Mouse (Mus musculus) heart, embryonic 11.5 days (tissue): ENCODE data around the gene Vmo1. TPM values are rescaled to one million over a fixed set of nuclear protein-coding genes. Genes with fewer than 3 reads are reported as not detected.

Experiments used
- ATAC-seq: fragments of 200-750 bp; cut with Nextera tagmentation; replicated peaks from 2 replicates; pipeline ENCODE4 v1.8.0; 2017; ENCODE audit warnings: moderate library complexity; ENCODE audit not compliant: insufficient number of reproducible peaks, low FRiP score, low TSS enrichment
- H3K27ac ChIP-seq: fragments of 300-500 bp; sonication (generic); 2 replicates; pipeline ENCODE4 v1.5.1; 2014; ENCODE audit warnings: mild to moderate bottlenecking, low read depth, low read length
- H3K27me3 ChIP-seq: fragments of 300-500 bp; sonication (generic); 2 replicates; pipeline ENCODE4 v1.6.1; 2014; ENCODE audit warnings: mild to moderate bottlenecking, low read length, mixed read lengths; ENCODE audit not compliant: control insufficient read depth, insufficient read depth
- H3K36me3 ChIP-seq: fragments of 300-500 bp; sonication (generic); 2 replicates; pipeline ENCODE4 v1.6.1; 2014; ENCODE audit warnings: mild to moderate bottlenecking, low read length, moderate library complexity, mixed read lengths; ENCODE audit not compliant: control insufficient read depth, insufficient read depth
- H3K4me1 ChIP-seq: fragments of 300-500 bp; sonication (generic); 2 replicates; pipeline ENCODE4 v1.6.1; 2014; ENCODE audit warnings: low read length; ENCODE audit not compliant: control insufficient read depth, insufficient read depth
- H3K4me2 ChIP-seq: fragments of 300-500 bp; sonication (generic); 2 replicates; pipeline ENCODE4 v1.6.1; 2014; ENCODE audit warnings: mild to moderate bottlenecking, moderate library complexity
- H3K4me3 ChIP-seq: fragments of 300-500 bp; sonication (generic); 2 replicates; pipeline ENCODE4 v1.5.1; 2014; ENCODE audit warnings: low read depth, low read length
- H3K9ac ChIP-seq: fragments of 300-500 bp; sonication (generic); 2 replicates; pipeline ENCODE4 v1.6.1; 2014; ENCODE audit warnings: mild to moderate bottlenecking, low read depth, low read length, moderate library complexity
- H3K9me3 ChIP-seq: fragments of 300-500 bp; sonication (generic); replicated peaks from 2 replicates; pipeline ENCODE4 v1.6.1; 2016; ENCODE audit warnings: low read length; ENCODE audit not compliant: control insufficient read depth
- WGBS: fragments of 180-500 bp; shearing (Covaris S2); extraction: QIAGEN DNeasy Blood & Tissue Kit; methylation state at CpG from one replicate; pipeline ENCODE4 v1.1.7; 2014; ENCODE audit not compliant: insufficient replicate concordance; 5-methylcytosine and 5-hydroxymethylcytosine counted together
- polyA plus RNA-seq: library from polyadenylated mRNA; unstranded; fragments of >200 nt; fragmentation: Nextera tagmentation; extraction: Ambion mirVana; gene quantifications from 2 replicates; pipeline ENCODE4 v1.2.1, GENCODE M21; 2014

Vmo1 gene
- polyA plus RNA-seq, 1 experiment from 2014 or later = not detected

DNA sequence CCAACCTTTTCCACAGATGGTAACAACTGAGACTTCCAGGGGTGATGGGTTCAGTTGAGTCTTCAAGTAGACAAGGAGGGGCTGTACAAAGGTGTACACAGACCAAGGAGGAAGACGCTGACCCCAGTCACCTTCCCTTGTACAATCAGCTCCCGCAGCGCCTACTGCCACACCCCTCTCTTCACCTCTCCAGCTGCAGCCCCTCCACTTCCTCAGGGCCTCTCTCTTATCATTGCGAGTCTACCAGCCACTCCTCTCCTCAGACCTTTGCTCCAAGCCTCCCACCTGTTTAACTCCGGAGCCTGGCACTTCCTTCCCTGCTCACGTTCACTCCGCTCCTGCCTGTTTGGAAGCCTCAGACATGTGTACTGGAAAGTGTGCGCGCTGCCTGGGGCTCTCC is 9.4 kb downstream of the Vmo1 start, which contains the start of gene Tm4sf5:
Gene Tm4sf5 (plus strand): TSS at position 275 of the 400 bp plus-strand sequence.
- H3K36me3 ChIP-seq = no peaks in the 10 kb centered on the region
- no peak; the same call in 1 of the 2 replicates for ATAC-seq
- WGBS = 51% methylated on average over 9 of the region's 9 CpGs
- no peak within 1 kb of the TSS for H3K27ac ChIP-seq
- no peak within 1 kb of the TSS for H3K4me3 ChIP-seq
- H3K9me3 ChIP-seq = no peaks in the 10 kb centered on the region
- no peak within 1 kb of the TSS for H3K9ac ChIP-seq
- peaks cover 10% of the 10 kb centered on the region for H3K27me3 ChIP-seq
- H3K4me2 ChIP-seq = no peak within 1 kb of the TSS
- H3K4me1 ChIP-seq = no peaks in the 10 kb centered on the region; the same call in 1 of the 2 replicates

DNA sequence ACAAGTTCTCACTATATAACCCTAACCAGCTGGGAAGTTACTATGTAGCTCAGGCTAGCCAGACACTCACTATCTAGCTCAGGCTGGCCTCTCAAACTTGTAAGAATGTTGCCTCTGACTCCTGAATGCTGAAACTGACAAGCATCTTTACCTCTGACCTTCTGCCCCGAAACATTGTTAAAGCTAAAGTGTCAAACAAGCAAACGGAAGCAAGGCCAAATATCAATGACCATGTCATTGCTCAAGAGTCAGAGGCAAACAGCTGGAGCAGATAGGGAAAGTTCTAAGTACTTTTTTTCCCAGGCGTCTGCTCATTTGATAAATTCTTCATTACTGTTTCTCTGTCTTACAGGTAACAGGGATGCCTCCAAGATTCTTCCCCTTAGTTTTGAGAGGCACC is 12.4 kb downstream of the Vmo1 start:
- no peaks in the 10 kb centered on the region for H3K36me3 ChIP-seq
- H3K4me3 ChIP-seq = no peak overlapping the region
- 55% methylated on average over 3 of the region's 3 CpGs for WGBS
- no peaks in the 10 kb centered on the region for H3K4me1 ChIP-seq
- no peaks in the 10 kb centered on the region for H3K9me3 ChIP-seq
- no peak for ATAC-seq
- H3K9ac ChIP-seq = no peak overlapping the region
- H3K4me2 ChIP-seq = no peak overlapping the region
- no peaks in the 10 kb centered on the region for H3K27me3 ChIP-seq
- H3K27ac ChIP-seq = no peak overlapping the region

DNA sequence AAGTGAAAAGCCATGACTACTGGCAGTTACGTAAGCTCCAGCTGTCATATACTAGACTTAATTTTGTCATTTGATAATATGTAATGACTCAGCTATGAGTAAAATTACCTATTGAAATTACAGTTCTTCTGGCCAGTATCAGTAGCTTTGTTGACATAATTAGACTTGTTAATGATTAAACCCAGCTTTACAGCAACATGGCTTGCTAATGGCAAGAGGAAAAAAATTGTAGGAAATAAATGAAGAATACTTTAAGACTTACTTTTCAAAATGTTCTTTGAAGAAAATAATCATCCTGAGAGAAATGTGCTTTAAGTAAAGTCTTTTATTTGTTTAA is 14.0 kb downstream of the Vmo1 start:
- Histone ChIP-seq H3K4me2 (no peak overlapping the region), H3K4me3 (no peak overlapping the region), H3K9me3 (no peaks in the 10 kb centered on the region), H3K27me3 (no peaks in the 10 kb centered on the region), H3K9ac (no peak overlapping the region), H3K36me3 (no peaks in the 10 kb centered on the region), H3K4me1 (no peaks in the 10 kb centered on the region), H3K27ac (no peak overlapping the region)
- 83% methylated on average over 1 of the region's 1 CpGs for WGBS
- ATAC-seq = no peak

GRCm38 (mm10) chr11:70499566-70500475 is 14.6 kb downstream of the Vmo1 start:
- no peaks in the 10 kb centered on the region for H3K27me3 ChIP-seq
- no peaks in the 10 kb centered on the region for H3K9me3 ChIP-seq
- ATAC-seq = no peak
- 69% methylated on average over 14 of the region's 14 CpGs for WGBS
- H3K4me2 ChIP-seq = no peak overlapping the region
- no peak overlapping the region for H3K4me3 ChIP-seq
- no peaks in the 10 kb centered on the region for H3K4me1 ChIP-seq
- H3K36me3 ChIP-seq = no peaks in the 10 kb centered on the region
- H3K27ac ChIP-seq = no peak overlapping the region
- no peak overlapping the region for H3K9ac ChIP-seq

DNA sequence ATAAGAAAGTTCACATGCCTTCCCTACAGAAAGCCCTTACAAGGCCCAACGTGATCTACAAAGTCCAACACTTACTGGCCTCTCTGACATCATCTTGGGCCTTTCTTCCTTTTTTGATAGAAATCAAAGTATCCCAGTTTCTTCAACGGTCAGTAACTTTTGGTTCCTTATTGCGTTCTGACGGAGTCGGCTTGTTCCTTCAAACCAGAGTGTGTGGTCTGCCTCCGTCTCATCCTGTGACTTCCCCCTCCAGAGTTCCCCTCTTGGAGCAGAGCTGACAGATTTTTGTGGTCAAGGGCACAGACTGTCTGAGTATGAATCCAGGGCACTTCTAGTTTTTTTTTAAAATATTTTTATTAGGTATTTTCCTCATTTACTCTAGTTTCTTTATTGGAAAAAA is 24.7 kb downstream of the Vmo1 start:
- Histone ChIP-seq H3K36me3 (no peaks in the 10 kb centered on the region), H3K4me1 (no peaks in the 10 kb centered on the region), H3K27me3 (no peaks in the 10 kb centered on the region), H3K9me3 (no peaks in the 10 kb centered on the region), H3K4me3 (no peak overlapping the region), H3K9ac (no peak overlapping the region), H3K4me2 (no peak overlapping the region), H3K27ac (no peak overlapping the region)
- no peak for ATAC-seq
- 82% methylated on average over 6 of the region's 6 CpGs for WGBS

DNA sequence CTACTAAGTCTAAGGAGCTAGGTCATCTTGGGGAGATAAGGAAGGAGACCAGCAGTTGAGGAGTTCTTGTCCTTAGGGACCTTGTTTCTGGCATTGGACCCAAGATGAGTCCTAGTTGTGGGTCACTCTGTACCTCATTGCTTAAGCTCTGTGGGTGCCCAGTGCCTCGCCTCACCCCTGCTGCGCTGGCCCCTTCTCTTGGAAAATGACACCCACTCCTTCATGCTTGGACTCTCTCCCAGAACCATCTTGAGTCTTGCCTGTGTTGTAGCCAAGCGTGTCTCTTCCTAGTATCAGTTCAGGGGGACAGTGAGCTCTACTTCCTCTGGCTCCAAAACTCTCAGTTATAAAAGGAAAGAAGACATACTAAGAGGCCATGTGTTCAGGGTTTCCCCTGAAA is 25.3 kb downstream of the Vmo1 start:
- Histone ChIP-seq H3K9ac (no peak overlapping the region), H3K4me1 (no peaks in the 10 kb centered on the region), H3K27ac (no peak overlapping the region), H3K9me3 (no peaks in the 10 kb centered on the region), H3K4me2 (no peak overlapping the region), H3K27me3 (no peaks in the 10 kb centered on the region), H3K4me3 (no peak overlapping the region), H3K36me3 (no peaks in the 10 kb centered on the region)
- WGBS = 78% methylated on average over 3 of the region's 3 CpGs
- ATAC-seq = no peak

GRCm38 (mm10) chr11:70487816-70488215 is 26.6 kb downstream of the Vmo1 start:
- no peaks in the 10 kb centered on the region for H3K36me3 ChIP-seq
- no peaks in the 10 kb centered on the region for H3K4me1 ChIP-seq
- H3K4me2 ChIP-seq = no peak overlapping the region
- no peak overlapping the region for H3K27ac ChIP-seq
- WGBS = 26% methylated on average over 4 of the region's 4 CpGs
- no peaks in the 10 kb centered on the region for H3K9me3 ChIP-seq
- no peak for ATAC-seq
- H3K4me3 ChIP-seq = no peak overlapping the region
- no peaks in the 10 kb centered on the region for H3K27me3 ChIP-seq
- H3K9ac ChIP-seq = no peak overlapping the region

DNA sequence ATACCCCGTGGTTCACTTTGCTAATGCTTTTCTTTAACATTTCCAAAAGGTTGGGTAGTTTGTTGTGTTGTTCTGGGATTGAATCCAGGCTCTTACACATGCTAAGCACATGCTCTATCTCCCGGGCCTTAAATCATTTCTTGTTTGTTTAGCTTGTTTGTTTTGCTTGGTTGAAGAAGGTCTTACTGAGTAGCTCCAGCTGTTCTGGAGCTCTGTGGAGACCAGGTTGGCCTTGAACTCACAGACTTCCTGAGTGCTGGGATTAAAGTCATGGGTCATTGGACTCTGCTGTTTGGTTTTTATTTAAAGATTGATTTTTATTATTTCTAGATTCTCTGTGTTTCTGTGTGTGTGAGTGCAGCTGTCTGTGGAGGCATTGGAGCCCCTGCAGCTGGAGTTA is 28.9 kb downstream of the Vmo1 start:
- Histone ChIP-seq H3K27me3 (no peaks in the 10 kb centered on the region), H3K9me3 (no peaks in the 10 kb centered on the region), H3K36me3 (no peaks in the 10 kb centered on the region), H3K27ac (no peak overlapping the region), H3K9ac (no peak overlapping the region), H3K4me3 (no peak overlapping the region), H3K4me2 (no peak overlapping the region), H3K4me1 (no peaks in the 10 kb centered on the region)
- WGBS = 52% methylated on average over 2 of the region's 2 CpGs
- no peak for ATAC-seq
